Comparison of ENCODE assay signal across 11 mouse cellular contexts in the genomic region with DNA sequence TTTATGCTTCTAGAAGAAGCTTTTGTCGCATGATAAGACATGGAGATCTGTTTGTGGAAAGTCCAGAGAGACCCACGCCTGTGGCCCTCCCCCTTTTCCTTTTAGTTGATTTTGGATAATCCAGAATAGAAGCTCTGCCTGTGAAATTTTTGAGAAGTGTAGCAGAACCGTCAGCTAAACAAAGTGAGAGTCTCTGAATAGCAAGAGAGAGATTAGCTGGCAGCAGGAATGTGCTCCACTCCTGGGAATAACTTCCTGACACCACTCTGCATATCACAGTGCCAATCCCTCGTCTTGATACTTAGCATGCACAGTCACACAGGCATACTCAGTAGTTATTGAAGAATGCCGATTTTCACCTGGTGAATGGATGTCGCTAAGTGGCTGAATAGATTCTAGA.
A peak's percentile ranks its signal among the peaks of the same experiment; 100 is the strongest.
DNase-seq lines count a peak whose midpoint lies in the region; ATAC-seq and TF ChIP-seq lines count a peak whose summit lies in the region.
"Had no signal": no experiment of that assay in that cellular context is flagged by ENCODE, and none has a peak within 500 bp of the region (broad histone marks: within the 10 kb centered on the region; RNA-seq: fewer than 3 reads in every experiment).

No protein-coding gene starts in this region.

- no peak for ATAC-seq in hindbrain, embryonic 15.5 days (ENCODE audit: low FRiP score, low read depth)
- ATAC-seq in hindbrain, embryonic 12.5 days (ENCODE audit: low FRiP score): no peak; the same call in 1 of the 2 replicates
- 0 out of 2 replicates have a peak, but pooled peaks have one; percentile 27 for ATAC-seq in forebrain, embryonic 11.5 days (replicated peaks; ENCODE audit: low FRiP score)
- peak; percentile 50 for ATAC-seq in heart, postnatal 0 days (ENCODE audit: insufficient read depth, low read depth)
- ATAC-seq in midbrain, embryonic 12.5 days (ENCODE audit: low FRiP score, low read depth): peak; percentile 49; the same call in 1 of the 2 replicates
- no peak for ATAC-seq in kidney, embryonic 14.5 days (ENCODE audit: low FRiP score, low TSS enrichment)

- H3K9ac ChIP-seq in hindbrain, embryonic 15.5 days: no peak overlapping the region
- H3K9ac ChIP-seq in hindbrain, embryonic 12.5 days: no peak overlapping the region
- H3K9ac ChIP-seq in forebrain, embryonic 11.5 days (ENCODE audit: low read length): no peak overlapping the region
- H3K9ac ChIP-seq in heart, postnatal 0 days (replicated peaks; ENCODE audit: low read depth, low read length): 0 out of 2 replicates have a peak overlapping the region, but pooled peaks have one; percentile 21
- no peak overlapping the region for H3K9ac ChIP-seq in midbrain, embryonic 12.5 days (replicated peaks)
- no peak overlapping the region for H3K9ac ChIP-seq in kidney, embryonic 14.5 days (ENCODE audit: low read depth, low read length)
- H3K9ac ChIP-seq: embryonic facial prominence, embryonic 15.5 days had no signal

- no peak for DNase-seq in forebrain, embryonic 11.5 days (ENCODE audit: low spot score)
- peak; percentile 68 for DNase-seq in heart, postnatal 0 days (ENCODE audit: low spot score)
- no peak for DNase-seq in thymus, postnatal 25 days
- no peak for DNase-seq in yolk sac, embryonic 10.5 days (ENCODE audit: low spot score)
- DNase-seq: right cerebral cortex, postnatal 25 days; thymus, adult 2 months had no signal

- TF ChIP-seq CTCF in heart, postnatal 0 days (IDR thresholded peaks at IDR 0.05; ENCODE audit: low read depth): no peak

- no peak overlapping the region; the same call in 1 of the 2 replicates for H3K4me2 ChIP-seq in hindbrain, embryonic 15.5 days
- no peak overlapping the region for H3K4me2 ChIP-seq in hindbrain, embryonic 12.5 days (replicated peaks)
- no peak overlapping the region for H3K4me2 ChIP-seq in forebrain, embryonic 11.5 days (ENCODE audit: low read depth, low read length, severe bottlenecking)
- H3K4me2 ChIP-seq in heart, postnatal 0 days (ENCODE audit: low read depth, low read length): peak overlapping the region; percentile 43
- H3K4me2 ChIP-seq in midbrain, embryonic 12.5 days (replicated peaks): peak overlapping the region; percentile 17; the same call in 1 of the 2 replicates
- H3K4me2 ChIP-seq in kidney, embryonic 14.5 days (replicated peaks; ENCODE audit: low read depth, low read length): no peak overlapping the region
- H3K4me2 ChIP-seq: embryonic facial prominence, embryonic 15.5 days had no signal

- H3K36me3 ChIP-seq in hindbrain, embryonic 15.5 days: no peaks in the 10 kb centered on the region
- no peaks in the 10 kb centered on the region for H3K36me3 ChIP-seq in hindbrain, embryonic 12.5 days
- H3K36me3 ChIP-seq in forebrain, embryonic 11.5 days (ENCODE audit: control insufficient read depth, insufficient read depth, low read length): no peaks in the 10 kb centered on the region
- H3K36me3 ChIP-seq in heart, postnatal 0 days (replicated peaks; ENCODE audit: control insufficient read depth, insufficient read depth, low read length): no peaks in the 10 kb centered on the region
- H3K36me3 ChIP-seq in midbrain, embryonic 12.5 days: no peaks in the 10 kb centered on the region
- no peaks in the 10 kb centered on the region for H3K36me3 ChIP-seq in kidney, embryonic 14.5 days (ENCODE audit: control insufficient read depth, insufficient read depth, low read length)
- H3K36me3 ChIP-seq: embryonic facial prominence, embryonic 15.5 days had no signal

- peaks cover 11% of the 10 kb centered on the region; the same call in 1 of the 2 replicates for H3K4me1 ChIP-seq in hindbrain, embryonic 15.5 days (replicated peaks)
- H3K4me1 ChIP-seq in hindbrain, embryonic 12.5 days: peaks cover 9% of the 10 kb centered on the region
- H3K4me1 ChIP-seq in forebrain, embryonic 11.5 days (replicated peaks; ENCODE audit: control insufficient read depth, insufficient read depth, low read length): peaks cover 4% of the 10 kb centered on the region; the same call in 1 of the 2 replicates
- peaks cover 30% of the 10 kb centered on the region for H3K4me1 ChIP-seq in heart, postnatal 0 days (ENCODE audit: control insufficient read depth, insufficient read depth)
- peaks cover 10% of the 10 kb centered on the region for H3K4me1 ChIP-seq in midbrain, embryonic 12.5 days
- peaks cover 2% of the 10 kb centered on the region; the same call in 1 of the 2 replicates for H3K4me1 ChIP-seq in kidney, embryonic 14.5 days (ENCODE audit: control insufficient read depth, insufficient read depth, low read length)
- H3K4me1 ChIP-seq: embryonic facial prominence, embryonic 15.5 days had no signal

- H3K27me3 ChIP-seq in hindbrain, embryonic 15.5 days: no peaks in the 10 kb centered on the region
- H3K27me3 ChIP-seq in hindbrain, embryonic 12.5 days: no peaks in the 10 kb centered on the region
- H3K27me3 ChIP-seq in forebrain, embryonic 11.5 days (ENCODE audit: control insufficient read depth, insufficient read depth, low read length): no peaks in the 10 kb centered on the region
- no peaks in the 10 kb centered on the region for H3K27me3 ChIP-seq in heart, postnatal 0 days (ENCODE audit: control insufficient read depth, insufficient read depth, low read length)
- no peaks in the 10 kb centered on the region for H3K27me3 ChIP-seq in midbrain, embryonic 12.5 days
- H3K27me3 ChIP-seq in kidney, embryonic 14.5 days (ENCODE audit: control insufficient read depth, insufficient read depth, low read length): no peaks in the 10 kb centered on the region
- H3K27me3 ChIP-seq: embryonic facial prominence, embryonic 15.5 days had no signal

- no peak for TF ChIP-seq EP300 in heart, postnatal 0 days (IDR thresholded peaks at IDR 0.05; ENCODE audit: low read depth)

- H3K9me3 ChIP-seq in hindbrain, embryonic 15.5 days: no peaks in the 10 kb centered on the region
- H3K9me3 ChIP-seq in hindbrain, embryonic 12.5 days (replicated peaks): no peaks in the 10 kb centered on the region
- H3K9me3 ChIP-seq in forebrain, embryonic 11.5 days (ENCODE audit: control insufficient read depth, low read length): no peaks in the 10 kb centered on the region
- no peaks in the 10 kb centered on the region for H3K9me3 ChIP-seq in heart, postnatal 0 days (replicated peaks; ENCODE audit: control insufficient read depth, low read length)
- no peaks in the 10 kb centered on the region for H3K9me3 ChIP-seq in midbrain, embryonic 12.5 days
- no peaks in the 10 kb centered on the region for H3K9me3 ChIP-seq in kidney, embryonic 14.5 days (ENCODE audit: control insufficient read depth, low read length)
- H3K9me3 ChIP-seq: embryonic facial prominence, embryonic 15.5 days had no signal

- WGBS in hindbrain, embryonic 15.5 days: 40% methylated on average over 6 of the region's 6 CpGs
- 50% methylated on average over 6 of the region's 6 CpGs for WGBS in hindbrain, embryonic 12.5 days
- 42% methylated on average over 6 of the region's 6 CpGs for WGBS in forebrain, embryonic 11.5 days
- WGBS in heart, postnatal 0 days: 9% methylated on average over 6 of the region's 6 CpGs
- WGBS in midbrain, embryonic 12.5 days: 30% methylated on average over 6 of the region's 6 CpGs
- WGBS in kidney, embryonic 14.5 days: 56% methylated on average over 6 of the region's 6 CpGs

- no peak overlapping the region for H3K4me3 ChIP-seq in hindbrain, embryonic 15.5 days
- H3K4me3 ChIP-seq in hindbrain, embryonic 12.5 days: no peak overlapping the region
- H3K4me3 ChIP-seq in forebrain, embryonic 11.5 days (ENCODE audit: low read depth, low read length): no peak overlapping the region
- H3K4me3 ChIP-seq in heart, postnatal 0 days (ENCODE audit: low read depth, low read length): peak overlapping the region; percentile 2; the same call in 1 of the 2 replicates
- H3K4me3 ChIP-seq in midbrain, embryonic 12.5 days: no peak overlapping the region
- no peak overlapping the region for H3K4me3 ChIP-seq in kidney, embryonic 14.5 days (ENCODE audit: low read length)
- H3K4me3 ChIP-seq: embryonic facial prominence, embryonic 15.5 days had no signal

- H3K27ac ChIP-seq in hindbrain, embryonic 15.5 days (replicated peaks): 0 out of 2 replicates have a peak overlapping the region, but pooled peaks have one; percentile 5
- no peak overlapping the region for H3K27ac ChIP-seq in hindbrain, embryonic 12.5 days
- no peak overlapping the region for H3K27ac ChIP-seq in forebrain, embryonic 11.5 days (ENCODE audit: low read depth, low read length)
- peak overlapping the region; percentile 90 for H3K27ac ChIP-seq in heart, postnatal 0 days (ENCODE audit: low read depth)
- peak overlapping the region; percentile 58 for H3K27ac ChIP-seq in midbrain, embryonic 12.5 days (replicated peaks)
- no peak overlapping the region for H3K27ac ChIP-seq in kidney, embryonic 14.5 days (ENCODE audit: low read depth, low read length)
- H3K27ac ChIP-seq: embryonic facial prominence, embryonic 15.5 days had no signal

Comparison
In these comparisons a context has a peak if more than half of its experiments do, and no peak if none do; other contexts are left out.
1. H3K27ac ChIP-seq: peak in hindbrain, embryonic 15.5 days (single experiment), heart, postnatal 0 days (single experiment) and midbrain, embryonic 12.5 days (single experiment); none in hindbrain, embryonic 12.5 days (single experiment), forebrain, embryonic 11.5 days (single experiment) and kidney, embryonic 14.5 days (single experiment).
2. ATAC-seq: peak in forebrain, embryonic 11.5 days (single experiment), heart, postnatal 0 days (single experiment) and midbrain, embryonic 12.5 days (single experiment); none in hindbrain, embryonic 15.5 days (single experiment), hindbrain, embryonic 12.5 days (single experiment) and kidney, embryonic 14.5 days (single experiment).
3. H3K4me2 ChIP-seq: peak in heart, postnatal 0 days (single experiment) and midbrain, embryonic 12.5 days (single experiment); none in hindbrain, embryonic 15.5 days (single experiment), hindbrain, embryonic 12.5 days (single experiment), forebrain, embryonic 11.5 days (single experiment) and kidney, embryonic 14.5 days (single experiment).